Mouse (Mus musculus) stomach, postnatal 0 days (tissue): Measurements from ENCODE around the gene Ldlrap1.

Source experiments
- CTCF ChIP-seq: IDR thresholded peaks from 2 replicates; pipeline ENCODE4 v1.5.1; 2016; ENCODE audit warnings: antibody characterized with exemption, low read depth, mild to moderate bottlenecking, moderate library complexity
- EP300 ChIP-seq: optimal IDR thresholded peaks from 2 replicates; pipeline ENCODE3; 2016; ENCODE audit warnings: antibody characterized with exemption

- TF ChIP-seq CTCF, result no peak
- TF ChIP-seq EP300, result no peak
Observed at GRCm38 (mm10) chr4:134734629-134735081, 33.2 kb downstream of the Ldlrap1 start.
